Mouse (Mus musculus) forebrain, postnatal 0 days (tissue): ENCODE results near the gene Gng4. TPM values are rescaled to one million over a fixed set of nuclear protein-coding genes. Genes with fewer than 3 reads are reported as not detected.

Experiments used
- ATAC-seq: fragments of 200-750 bp; cut with Nextera tagmentation; 2 replicates; pipeline ENCODE4 v1.8.0; 2017; ENCODE audit warnings: mild to moderate bottlenecking, moderate library complexity
- DNase-seq: peaks from one replicate; pipeline ENCODE4 v3.0.0-alpha.2; 2015
- H3K27ac ChIP-seq: fragments of 300-500 bp; sonication (generic); 2 replicates; pipeline ENCODE4 v1.5.1; 2014; ENCODE audit warnings: low read depth, mild to moderate bottlenecking, antibody characterized with exemption, low read length, moderate library complexity, mixed read lengths
- H3K27me3 ChIP-seq: fragments of 300-500 bp; sonication (generic); 2 replicates; pipeline ENCODE4 v1.6.1; 2014; ENCODE audit warnings: mild to moderate bottlenecking, low read length, mixed read lengths; ENCODE audit not compliant: insufficient read depth
- H3K36me3 ChIP-seq: fragments of 300-500 bp; sonication (generic); 2 replicates; pipeline ENCODE4 v1.6.1; 2014; ENCODE audit warnings: mild to moderate bottlenecking, moderate library complexity; ENCODE audit not compliant: insufficient read depth
- H3K4me1 ChIP-seq: fragments of 300-500 bp; sonication (generic); 2 replicates; pipeline ENCODE4 v1.6.1; 2014; ENCODE audit warnings: antibody characterized with exemption; ENCODE audit not compliant: insufficient read depth
- H3K4me2 ChIP-seq: fragments of 300-500 bp; sonication (generic); 2 replicates; pipeline ENCODE4 v1.6.1; 2014; ENCODE audit warnings: low read depth, mild to moderate bottlenecking, moderate library complexity
- H3K4me3 ChIP-seq: fragments of 300-500 bp; sonication (generic); 2 replicates; pipeline ENCODE4 v1.5.1; 2014; ENCODE audit warnings: low read depth, low read length, mixed read lengths
- H3K9ac ChIP-seq: fragments of 300-500 bp; sonication (generic); 2 replicates; pipeline ENCODE4 v1.6.1; 2014; ENCODE audit warnings: mild to moderate bottlenecking
- H3K9me3 ChIP-seq: fragments of 300-500 bp; sonication (generic); 2 replicates; pipeline ENCODE4 v1.6.1; 2016; ENCODE audit warnings: low read length
- CTCF ChIP-seq: sonication (generic); IDR thresholded peaks from 2 replicates; pipeline ENCODE4 v1.5.1; 2016; ENCODE audit warnings: antibody characterized with exemption, control low read depth, low read depth
- WGBS: fragments of 180-500 bp; shearing (Covaris S2); extraction: QIAGEN DNeasy Blood & Tissue Kit; methylation state at CpG from one replicate; pipeline ENCODE4 v1.1.7; 2014; 5-methylcytosine and 5-hydroxymethylcytosine counted together
- polyA plus RNA-seq: library from polyadenylated mRNA; unstranded; fragments of >200 nt; fragmentation: Nextera tagmentation; extraction: Ambion mirVana; gene quantifications from 2 replicates; pipeline ENCODE4 v1.2.1, GENCODE M21; 2015
- total RNA-seq: library from RNA; depleted of rRNA; stranded (reverse); fragments of >200 nt; gene quantifications from 2 replicates; pipeline ENCODE4 v1.2.3, GENCODE M21; 2014; rRNA removed

Gng4 gene
- total RNA-seq (88.4 and 114 TPM in 2 replicates), polyA plus RNA-seq (71.2 and 91.4 TPM in 2 replicates)

GRCm38 (mm10) chr13:13783894-13784419, at the start of gene Gng4:
TSS of gene Gng4 (plus strand) at chr13:13784059.
- H3K36me3 ChIP-seq, result no peaks in the 10 kb centered on the region
- no peaks in the 10 kb centered on the region for H3K27me3 ChIP-seq
- peak within 1 kb of the TSS; percentile 46; the same call in 1 of the 2 replicates for H3K27ac ChIP-seq
- H3K4me1 ChIP-seq, result peaks cover 3% of the 10 kb centered on the region; the same call in 1 of the 2 replicates
- DNase-seq (peak; percentile 84), ATAC-seq (peak; percentile 87)
- TF ChIP-seq CTCF, result no peak
- peak within 1 kb of the TSS; percentile 78 for H3K4me2 ChIP-seq
- H3K4me3 ChIP-seq, result peak within 1 kb of the TSS; percentile 65
- WGBS, result under 1% methylated on average over 35 of the region's 43 CpGs
- peak within 1 kb of the TSS; percentile 63 for H3K9ac ChIP-seq
- no peaks in the 10 kb centered on the region for H3K9me3 ChIP-seq

DNA sequence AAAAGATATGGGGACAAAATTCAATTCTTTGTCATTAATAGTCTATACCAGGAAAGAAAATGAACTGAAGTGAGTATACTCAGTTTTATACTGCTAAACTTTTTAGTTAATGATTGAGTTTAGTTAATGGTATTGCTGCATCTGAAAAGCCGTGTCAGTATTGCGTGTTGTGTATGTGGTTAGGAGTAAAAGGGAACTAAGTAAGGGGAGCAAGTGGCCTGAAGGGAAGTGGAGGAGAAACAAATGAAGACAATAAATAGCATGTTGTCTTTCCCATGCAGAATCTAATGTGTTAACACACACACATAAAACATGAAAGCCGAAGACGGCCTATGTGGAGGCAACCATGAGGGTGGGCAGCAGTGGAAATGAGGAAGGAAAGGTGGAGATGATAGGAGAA, 44.6 kb upstream of the Gng4 start:
- DNase-seq, result no peak
- Histone ChIP-seq H3K4me3 (no peak overlapping the region), H3K9ac (no peak overlapping the region), H3K4me2 (no peak overlapping the region), H3K36me3 (peaks cover 20% of the 10 kb centered on the region), H3K27ac (no peak overlapping the region), H3K9me3 (no peaks in the 10 kb centered on the region), H3K27me3 (no peaks in the 10 kb centered on the region), H3K4me1 (no peaks in the 10 kb centered on the region)
- ATAC-seq, result no peak
- 94% methylated on average over 4 of the region's 4 CpGs for WGBS
- TF ChIP-seq CTCF, result no peak

DNA sequence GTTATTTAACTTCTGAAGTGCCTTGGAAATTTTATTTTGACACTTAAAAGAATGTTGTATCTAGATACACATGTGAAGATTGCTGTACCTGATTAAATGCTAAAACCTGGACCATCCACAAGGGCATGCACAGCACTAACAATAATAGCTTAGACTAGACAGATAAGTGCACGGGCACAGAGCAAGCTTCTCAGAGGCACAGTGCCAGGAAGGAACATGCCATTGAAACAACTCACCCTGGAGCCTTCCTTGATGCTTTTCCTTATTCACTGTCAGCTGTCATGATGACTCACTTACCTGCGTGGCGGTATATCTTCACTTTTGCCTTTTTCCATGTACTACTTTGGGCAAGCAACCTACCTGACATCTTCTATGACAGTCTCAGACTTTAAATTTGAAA, 37.9 kb upstream of the Gng4 start:
- ATAC-seq (no peak), DNase-seq (no peak)
- no peak for TF ChIP-seq CTCF
- H3K9me3 ChIP-seq, result no peaks in the 10 kb centered on the region
- H3K27ac ChIP-seq, result no peak overlapping the region
- H3K27me3 ChIP-seq, result no peaks in the 10 kb centered on the region
- no peaks in the 10 kb centered on the region for H3K4me1 ChIP-seq
- 82% methylated on average over 3 of the region's 3 CpGs for WGBS
- no peak overlapping the region for H3K4me3 ChIP-seq
- H3K36me3 ChIP-seq, result peaks cover 37% of the 10 kb centered on the region
- no peak overlapping the region for H3K9ac ChIP-seq
- H3K4me2 ChIP-seq, result no peak overlapping the region

- Histone ChIP-seq H3K27me3 (no peaks in the 10 kb centered on the region), H3K4me1 (no peaks in the 10 kb centered on the region), H3K36me3 (peaks cover 15% of the 10 kb centered on the region), H3K9ac (no peak overlapping the region), H3K4me3 (no peak overlapping the region), H3K27ac (no peak overlapping the region), H3K9me3 (no peaks in the 10 kb centered on the region), H3K4me2 (no peak overlapping the region)
- ATAC-seq, result peak; percentile 54
- no peak for DNase-seq
- no peak for TF ChIP-seq CTCF
Observed at GRCm38 (mm10) chr13:13775778-13776494, 7.9 kb upstream of the Gng4 start.

GRCm38 (mm10) chr13:13777052-13777451, 6.8 kb upstream of the Gng4 start:
- WGBS, result 91% methylated on average over 11 of the region's 11 CpGs
- H3K27me3 ChIP-seq, result no peaks in the 10 kb centered on the region
- ATAC-seq, result no peak
- H3K4me1 ChIP-seq, result no peaks in the 10 kb centered on the region
- H3K36me3 ChIP-seq, result peaks cover 15% of the 10 kb centered on the region
- DNase-seq, result no peak
- H3K27ac ChIP-seq, result no peak overlapping the region
- no peak overlapping the region for H3K9ac ChIP-seq
- H3K4me2 ChIP-seq, result no peak overlapping the region
- no peaks in the 10 kb centered on the region for H3K9me3 ChIP-seq
- TF ChIP-seq CTCF, result no peak
- no peak overlapping the region for H3K4me3 ChIP-seq

- H3K9ac ChIP-seq, result no peak overlapping the region
- H3K27me3 ChIP-seq, result no peaks in the 10 kb centered on the region
- ATAC-seq (no peak), DNase-seq (no peak)
- H3K27ac ChIP-seq, result no peak overlapping the region
- no peaks in the 10 kb centered on the region for H3K9me3 ChIP-seq
- WGBS, result 75% methylated on average over 8 of the region's 8 CpGs
- no peak overlapping the region for H3K4me3 ChIP-seq
- no peak for TF ChIP-seq CTCF
- peaks cover 15% of the 10 kb centered on the region for H3K36me3 ChIP-seq
- no peak overlapping the region for H3K4me2 ChIP-seq
- H3K4me1 ChIP-seq, result no peaks in the 10 kb centered on the region
Observed at GRCm38 (mm10) chr13:13777696-13778095, 6.2 kb upstream of the Gng4 start.

- Histone ChIP-seq H3K4me1 (peaks cover 3% of the 10 kb centered on the region; the same call in 1 of the 2 replicates), H3K9ac (no peak overlapping the region), H3K9me3 (no peaks in the 10 kb centered on the region), H3K27me3 (no peaks in the 10 kb centered on the region), H3K36me3 (peaks cover 15% of the 10 kb centered on the region), H3K4me2 (no peak overlapping the region), H3K4me3 (no peak overlapping the region), H3K27ac (no peak overlapping the region)
- no peak for DNase-seq
- ATAC-seq, result no peak
- WGBS, result 83% methylated on average over 1 of the region's 1 CpGs
- no peak for TF ChIP-seq CTCF
Observed at GRCm38 (mm10) chr13:13778837-13779458, 4.9 kb upstream of the Gng4 start.
